Mouse (Mus musculus): ENCODE measurements at regions not wholly inside any gene's neighbourhood (a gene's known extent, or its start where the extent isn't known, plus 50 kb on each side); places are given as distances from the start of the nearest gene placed in this dataset.

DNA sequence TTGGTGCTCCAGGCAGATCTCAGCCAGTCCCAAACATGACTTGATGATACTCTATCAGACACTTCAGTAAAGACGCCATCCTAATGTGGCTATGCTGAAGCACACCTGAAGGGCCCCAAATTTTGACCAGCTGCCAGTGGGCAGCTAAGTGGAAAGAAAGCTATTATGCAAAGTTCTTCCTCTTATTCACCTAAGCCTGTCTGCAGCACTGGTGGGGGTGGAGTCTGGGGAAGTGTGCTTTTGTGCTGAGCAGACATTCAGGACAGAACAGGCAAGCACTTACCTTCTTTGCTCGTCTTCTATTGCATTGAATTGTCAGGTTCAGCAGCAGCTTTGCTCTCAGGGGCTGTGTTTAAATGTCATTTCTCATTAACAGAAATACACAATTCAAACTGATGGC is 200.7 kb downstream of the Pla2g4a start:
- DNase-seq = peak; percentile 4

DNA sequence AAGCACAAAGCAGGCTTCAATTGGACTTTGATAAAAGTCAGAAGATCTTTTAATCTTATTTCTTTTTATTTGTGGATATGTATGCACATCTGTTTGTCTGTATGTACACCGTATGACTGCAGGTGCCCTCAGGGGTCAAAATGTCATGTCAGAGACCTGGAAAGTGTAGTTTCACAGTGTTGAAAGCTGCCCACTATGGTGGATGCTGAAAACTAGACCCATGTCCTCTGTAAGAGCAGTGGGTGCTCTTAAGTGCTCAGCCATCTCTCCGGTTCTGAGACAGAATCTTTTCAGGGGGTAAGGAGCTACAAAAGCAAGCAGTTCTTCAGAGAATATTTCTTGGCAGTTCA is 202.3 kb downstream of the Pla2g4a start:
- no peak for DNase-seq

DNA sequence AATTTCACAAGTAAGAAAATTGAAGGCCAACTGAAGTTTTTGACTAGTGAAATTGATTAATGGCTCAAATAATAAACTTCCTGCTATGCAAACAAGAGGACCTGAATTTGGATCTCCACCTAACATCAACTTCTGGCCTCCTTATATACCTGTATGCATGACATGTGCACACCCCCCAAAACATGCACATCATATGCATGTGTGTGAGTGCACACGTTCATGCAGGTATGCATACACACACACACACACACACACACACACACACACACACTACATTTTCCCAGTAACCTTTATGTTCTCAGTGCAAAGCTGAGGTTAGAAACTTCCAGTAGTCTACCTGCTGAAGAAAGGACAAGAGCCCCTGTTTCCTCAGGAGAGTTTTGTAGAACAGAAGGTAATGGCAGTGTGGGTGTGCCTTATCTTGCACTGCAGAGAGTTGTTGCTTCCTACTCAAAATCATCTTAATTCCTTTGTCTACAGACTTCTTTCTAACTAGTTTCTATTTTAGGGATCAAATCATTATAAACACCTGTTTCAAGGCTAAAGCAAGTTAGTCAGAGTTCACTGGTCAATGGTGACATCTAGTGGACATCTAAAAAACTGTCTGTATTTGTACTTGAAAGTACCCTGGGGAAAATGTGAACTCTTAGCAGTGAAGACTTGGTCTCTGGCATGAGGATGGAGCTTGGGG is 202.9 kb downstream of the Pla2g4a start:
- DNase-seq = peak; percentile 76

DNA sequence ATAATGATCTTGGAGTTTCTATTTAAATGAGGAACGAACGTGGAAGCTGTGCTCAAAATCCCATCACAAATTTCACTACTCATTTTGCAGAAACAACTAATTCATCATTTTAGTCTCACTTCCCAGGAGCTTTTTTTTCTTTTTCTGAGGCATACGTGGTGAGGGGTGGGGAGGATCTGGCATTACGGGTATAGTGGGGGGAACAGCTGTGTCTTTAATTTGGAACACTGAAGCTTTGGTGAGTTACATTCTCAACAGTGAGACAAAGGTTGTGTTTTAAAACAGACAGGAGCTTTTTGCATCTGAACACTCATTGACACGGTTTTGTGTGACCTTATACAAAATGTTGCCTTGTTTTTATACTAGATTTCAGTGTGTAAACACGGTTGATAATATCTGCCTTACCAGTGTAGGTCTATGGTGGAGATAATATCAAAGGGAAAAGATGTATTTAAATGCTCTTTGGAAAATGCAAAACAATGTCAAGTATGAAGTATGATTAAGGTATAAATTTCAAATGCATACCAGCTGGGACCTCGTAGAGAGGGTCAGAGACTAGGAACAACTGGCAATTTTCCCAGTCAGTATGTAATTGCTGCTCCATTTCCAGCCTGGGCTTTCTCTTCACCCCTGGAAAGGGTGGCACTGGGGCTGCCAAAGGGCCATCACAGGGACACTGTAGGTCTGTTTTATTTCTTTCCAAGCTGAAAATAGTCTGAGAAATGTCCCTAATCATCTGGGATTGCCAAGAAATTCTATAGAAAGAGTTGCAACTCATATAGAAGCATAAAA is 207.6 kb downstream of the Pla2g4a start:
- DNase-seq = no peak

DNA sequence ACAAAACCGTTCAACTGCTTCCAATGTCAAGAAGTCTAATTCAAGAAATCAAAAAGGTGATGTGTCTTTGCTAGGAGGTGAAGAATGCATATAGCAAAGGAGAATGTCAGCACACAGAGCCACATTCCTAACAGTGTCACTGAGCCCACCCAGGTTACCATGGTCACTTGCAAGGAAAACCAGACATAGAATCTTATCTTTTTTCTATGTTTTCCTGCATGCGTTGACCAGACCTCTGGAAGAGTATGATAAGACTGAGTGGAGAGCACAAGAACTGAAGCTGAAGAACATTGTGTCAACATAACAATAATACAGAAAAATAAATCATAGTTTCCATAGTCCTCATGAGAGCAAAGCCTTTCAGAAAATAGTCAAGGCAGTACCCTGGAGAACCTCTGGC is 211.7 kb downstream of the Pla2g4a start:
- no peak for DNase-seq

DNA sequence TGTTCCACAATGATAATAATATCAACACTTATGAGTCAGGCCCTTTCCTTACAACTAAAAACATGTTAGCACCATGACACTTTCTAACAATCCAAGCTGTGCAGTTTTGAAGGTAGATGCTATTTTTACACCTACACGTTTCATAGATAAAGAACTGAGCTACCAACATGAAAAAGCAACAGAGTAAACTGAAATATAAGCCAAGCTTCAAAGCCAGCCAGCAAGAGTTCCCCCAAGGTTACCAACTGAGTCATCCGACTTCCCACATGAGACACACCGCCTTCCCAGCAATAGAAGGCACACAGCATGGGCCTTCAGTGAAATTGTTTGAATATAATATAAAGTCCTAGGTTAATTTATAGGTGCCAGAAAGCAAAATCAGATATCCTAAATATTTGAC is 222.1 kb downstream of the Pla2g4a start:
- no peak for DNase-seq

DNA sequence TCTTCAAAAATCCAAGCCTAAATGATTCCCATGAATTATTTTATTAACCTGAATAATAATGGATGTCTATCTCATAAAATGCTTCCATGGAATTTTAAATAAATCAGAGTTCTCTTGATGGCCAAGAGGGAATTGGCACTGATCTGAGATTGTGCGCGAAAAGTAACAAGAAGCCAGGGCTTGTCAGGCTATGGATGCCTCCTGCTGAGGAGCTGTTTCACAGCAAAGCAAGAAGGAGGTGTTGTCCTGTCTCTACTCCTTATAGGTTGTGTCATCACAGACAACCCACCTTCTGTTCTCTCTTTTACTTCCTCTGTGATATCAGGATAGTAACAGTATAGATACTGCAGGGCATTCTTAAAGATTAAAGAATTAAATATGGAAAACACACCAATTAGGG is 226.8 kb downstream of the Pla2g4a start:
- DNase-seq = no peak

DNA sequence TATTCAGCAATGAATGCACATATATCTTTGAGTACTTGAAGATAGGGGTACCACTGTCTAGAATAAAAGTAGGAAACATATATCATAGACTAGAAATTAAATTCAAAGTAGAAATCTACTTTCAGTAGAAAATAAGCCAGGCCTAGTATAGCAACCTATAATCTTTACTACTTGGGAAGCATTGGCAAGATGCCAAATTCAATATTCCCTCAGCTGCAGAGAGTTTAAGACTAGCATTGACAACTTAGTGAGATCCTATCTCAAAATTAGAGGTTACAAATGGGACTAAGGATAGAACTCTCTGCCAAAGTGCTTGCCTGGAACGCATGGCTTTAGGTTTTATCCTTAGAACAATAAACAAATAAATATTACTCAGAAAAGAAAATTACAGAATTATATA is 245.9 kb downstream of the Pla2g4a start:
- no peak for DNase-seq

DNA sequence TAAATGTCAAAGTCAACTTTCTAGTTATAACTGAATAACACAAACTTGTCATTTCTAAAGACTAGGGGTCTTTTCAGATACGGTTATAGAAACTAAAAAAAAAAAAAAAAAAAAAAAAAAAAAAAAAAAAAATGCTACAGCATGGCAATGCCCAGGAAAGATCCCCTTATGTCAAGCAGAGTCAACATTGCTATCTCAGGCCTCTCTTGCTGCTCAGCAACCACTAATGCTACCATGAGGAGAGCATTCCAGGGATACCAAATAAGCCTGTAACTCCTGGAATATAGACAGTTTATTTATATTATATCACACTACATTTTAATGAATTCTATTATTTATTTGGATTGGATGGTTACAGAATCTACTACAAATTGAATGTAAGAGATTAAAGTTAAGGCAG is 248.8 kb downstream of the Pla2g4a start:
- DNase-seq = no peak

DNA sequence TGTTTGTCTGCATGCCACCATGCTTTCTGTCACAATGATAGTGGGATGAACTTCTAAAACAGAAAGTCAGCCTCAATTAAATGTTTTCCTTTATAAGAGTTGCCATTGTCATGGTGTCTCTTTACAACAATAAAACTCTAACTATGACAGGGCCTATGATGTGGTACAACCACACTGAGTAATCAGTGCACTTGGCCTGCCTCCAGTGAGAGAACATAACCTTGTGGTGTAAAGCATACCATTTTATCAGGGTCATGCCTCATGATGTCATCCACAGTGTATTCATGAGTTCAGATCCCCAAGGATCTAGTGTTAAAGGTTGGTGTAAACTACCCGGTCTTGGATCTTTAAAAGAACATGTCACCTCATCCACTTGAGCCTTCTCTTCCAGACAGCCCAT is 255.9 kb downstream of the Pla2g4a start:
- DNase-seq = no peak

DNA sequence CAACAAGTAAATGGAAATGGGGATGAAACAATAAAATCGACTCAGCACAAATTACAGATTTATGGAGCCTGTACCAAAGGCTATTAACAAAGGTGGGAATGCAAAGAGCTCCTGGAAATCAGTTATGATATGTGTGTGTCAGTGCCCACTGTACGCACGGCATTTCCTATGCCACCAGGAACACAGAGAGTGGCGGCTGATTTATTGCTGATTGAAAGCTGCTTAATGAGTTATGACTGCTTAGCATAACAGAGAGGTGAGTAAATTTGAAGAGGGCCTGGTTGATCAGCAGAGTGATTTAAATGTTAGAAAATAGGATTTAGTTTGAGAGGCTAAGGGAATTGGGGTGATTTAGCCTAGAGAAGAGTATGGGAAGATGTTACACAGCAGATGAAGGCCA is 261.7 kb downstream of the Pla2g4a start:
- DNase-seq = no peak

DNA sequence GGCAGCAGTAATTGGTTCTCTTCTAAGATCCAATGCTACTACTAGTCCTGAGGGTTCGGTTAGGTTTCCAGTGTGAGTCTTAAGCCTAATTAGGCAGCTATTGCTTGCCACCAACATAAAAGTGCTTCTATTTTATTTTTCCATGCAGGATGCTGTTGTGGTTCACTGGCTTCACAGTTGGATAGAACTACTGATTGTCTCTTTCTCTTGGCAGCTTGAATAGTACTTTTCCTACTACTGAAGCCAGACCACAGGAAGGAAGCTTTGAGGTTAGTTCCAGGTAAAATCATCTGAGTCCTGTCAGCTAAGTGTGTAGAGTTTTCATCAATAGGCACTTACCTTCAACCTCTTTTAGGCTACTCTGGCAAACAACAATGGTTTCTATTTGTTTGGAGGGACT is 286.9 kb downstream of the Pla2g4a start:
- DNase-seq = no peak

DNA sequence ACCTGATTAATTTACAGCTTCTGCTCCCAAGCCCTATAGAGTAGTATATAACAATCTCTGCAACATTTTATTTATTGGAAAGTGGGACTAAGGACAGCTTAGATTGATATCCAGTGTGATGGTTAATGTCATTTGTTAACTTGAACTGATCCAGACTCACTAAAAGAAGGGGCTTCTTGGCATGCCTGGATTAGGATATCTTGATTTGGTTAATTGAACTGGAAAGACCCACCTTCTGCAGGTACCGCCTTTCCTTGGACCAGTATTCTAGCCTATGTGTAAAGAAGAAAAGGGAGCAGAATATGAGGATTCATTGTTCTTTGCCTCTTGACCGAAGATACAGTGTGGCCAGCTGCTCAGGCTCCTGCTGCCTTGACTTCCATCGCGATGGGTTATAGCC is 288.5 kb downstream of the Pla2g4a start:
- no peak for DNase-seq

DNA sequence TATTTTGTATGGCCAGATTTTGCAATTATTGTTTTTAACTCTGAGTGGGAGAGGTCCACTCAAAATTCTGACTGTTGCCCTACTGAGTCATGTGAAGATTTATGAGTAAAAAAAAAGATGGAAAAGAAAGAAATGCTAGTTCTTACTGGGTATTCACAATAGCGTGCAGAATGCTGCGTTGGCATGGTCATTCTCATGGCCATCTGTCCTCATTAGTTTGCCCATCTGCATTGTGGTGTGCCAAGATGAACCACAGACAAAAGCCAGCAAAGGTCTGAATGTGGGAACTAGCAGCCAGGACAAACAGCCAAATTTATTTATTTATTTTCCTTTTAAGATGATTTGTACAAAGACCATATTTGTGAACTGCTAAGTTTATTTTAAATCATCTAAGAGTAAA is 289.0 kb downstream of the Pla2g4a start:
- DNase-seq = no peak

DNA sequence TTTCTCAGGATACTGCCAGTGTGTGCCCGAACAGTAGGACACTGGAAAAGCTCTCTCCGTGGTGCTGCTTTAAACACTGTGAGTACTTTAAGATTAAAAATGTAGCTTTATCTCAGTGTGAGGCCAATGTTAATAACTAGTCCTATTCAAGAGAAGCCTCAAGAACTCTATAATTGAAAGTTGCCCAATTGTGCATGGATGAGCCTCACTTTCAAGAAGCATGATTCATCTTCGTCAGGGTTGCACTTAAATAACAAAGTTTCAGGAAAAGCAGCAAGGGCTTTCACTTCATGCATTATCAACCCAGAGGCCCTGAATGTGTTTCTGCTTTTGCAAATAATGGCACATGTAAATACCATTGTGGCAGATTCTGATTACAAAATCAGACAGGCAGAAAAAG is 290.0 kb downstream of the Pla2g4a start:
- peak; percentile 5 for DNase-seq

All from retina, postnatal 1 day (tissue).